Mouse (Mus musculus) midbrain, embryonic 11.5 days (tissue): ENCODE measurements around the gene Man2b1. TPM values are rescaled to one million over a fixed set of nuclear protein-coding genes. Genes with fewer than 3 reads are reported as not detected.
"Not testable (repeated sequence)": the region's sequence is repeated elsewhere in the genome, so short reads cannot be mapped to it uniquely, and the experiment has no call there.

ENCODE experiments used
- ATAC-seq: fragments of 200-750 bp; cut with Nextera tagmentation; 2 replicates; pipeline ENCODE4 v1.8.0; 2017; ENCODE audit warnings: moderate TSS enrichment, moderate library complexity; ENCODE audit not compliant: low FRiP score
- DNase-seq: peaks from one replicate; pipeline ENCODE4 v3.0.0; 2015; ENCODE audit warnings: low spot score; ENCODE audit errors: missing footprints
- H3K27ac ChIP-seq: fragments of 300-500 bp; sonication (generic); 2 replicates; pipeline ENCODE4 v1.5.1; 2014; ENCODE audit warnings: low read depth, low read length
- H3K27me3 ChIP-seq: fragments of 300-500 bp; sonication (generic); 2 replicates; pipeline ENCODE4 v1.6.1; 2014; ENCODE audit warnings: mild to moderate bottlenecking, low read length, moderate library complexity, mixed read lengths; ENCODE audit not compliant: control insufficient read depth, insufficient read depth
- H3K36me3 ChIP-seq: fragments of 300-500 bp; sonication (generic); 2 replicates; pipeline ENCODE4 v1.6.1; 2014; ENCODE audit warnings: mild to moderate bottlenecking, low read length, moderate library complexity, mixed read lengths; ENCODE audit not compliant: control insufficient read depth, insufficient read depth
- H3K4me1 ChIP-seq: fragments of 300-500 bp; sonication (generic); 2 replicates; pipeline ENCODE4 v1.6.1; 2014; ENCODE audit warnings: low read length; ENCODE audit not compliant: control insufficient read depth, insufficient read depth
- H3K4me2 ChIP-seq: fragments of 300-500 bp; sonication (generic); 2 replicates; pipeline ENCODE4 v1.6.1; 2014; ENCODE audit warnings: mild to moderate bottlenecking, moderate library complexity
- H3K4me3 ChIP-seq: fragments of 300-500 bp; sonication (generic); 2 replicates; pipeline ENCODE4 v1.5.1; 2014; ENCODE audit warnings: low read depth, low read length
- H3K9ac ChIP-seq: fragments of 300-500 bp; sonication (generic); 2 replicates; pipeline ENCODE4 v1.6.1; 2014; ENCODE audit warnings: low read length
- H3K9me3 ChIP-seq: fragments of 300-500 bp; sonication (generic); 2 replicates; pipeline ENCODE4 v1.6.1; 2016; ENCODE audit warnings: low read length; ENCODE audit not compliant: control insufficient read depth
- WGBS: fragments of 180-500 bp; shearing (Covaris S2); extraction: QIAGEN DNeasy Blood & Tissue Kit; methylation state at CpG from one replicate; pipeline ENCODE4 v1.1.7; 2014; 5-methylcytosine and 5-hydroxymethylcytosine counted together
- polyA plus RNA-seq: library from polyadenylated mRNA; unstranded; fragments of >200 nt; fragmentation: Nextera tagmentation; extraction: Ambion mirVana; gene quantifications from 2 replicates; pipeline ENCODE4 v1.2.1, GENCODE M21; 2014

Man2b1 gene
- polyA plus RNA-seq, 1 experiment from 2014 or later = 16.9 TPM

GRCm38 (mm10) chr8:85095566-85095965 is 12.5 kb downstream of the Man2b1 start:
- H3K36me3 ChIP-seq = no peaks in the 10 kb centered on the region; the same call in 1 of the 2 replicates
- no peaks in the 10 kb centered on the region for H3K4me1 ChIP-seq
- no peak overlapping the region for H3K4me3 ChIP-seq
- ATAC-seq (no peak), DNase-seq (no peak)
- no peak overlapping the region for H3K27ac ChIP-seq
- no peaks in the 10 kb centered on the region for H3K9me3 ChIP-seq
- H3K9ac ChIP-seq = no peak overlapping the region
- H3K4me2 ChIP-seq = no peak overlapping the region
- no peaks in the 10 kb centered on the region for H3K27me3 ChIP-seq
- 93% methylated on average over 7 of the region's 7 CpGs for WGBS

- no peak overlapping the region for H3K9ac ChIP-seq
- H3K4me2 ChIP-seq = no peak overlapping the region
- no peak overlapping the region for H3K4me3 ChIP-seq
- WGBS = 91% methylated on average over 16 of the region's 16 CpGs
- no peaks in the 10 kb centered on the region; the same call in 1 of the 2 replicates for H3K36me3 ChIP-seq
- no peak for DNase-seq
- H3K27me3 ChIP-seq = no peaks in the 10 kb centered on the region
- H3K9me3 ChIP-seq = no peaks in the 10 kb centered on the region
- H3K4me1 ChIP-seq = no peaks in the 10 kb centered on the region
- no peak overlapping the region for H3K27ac ChIP-seq
- no peak for ATAC-seq
These were observed 13.1 kb downstream of the Man2b1 start for GRCm38 (mm10) chr8:85096196-85096595.

GRCm38 (mm10) chr8:85096850-85097249 is 13.8 kb downstream of the Man2b1 start:
- Histone ChIP-seq H3K4me3 (no peak overlapping the region), H3K4me1 (no peaks in the 10 kb centered on the region), H3K27me3 (no peaks in the 10 kb centered on the region), H3K4me2 (no peak overlapping the region), H3K9me3 (no peaks in the 10 kb centered on the region), H3K9ac (no peak overlapping the region), H3K27ac (no peak overlapping the region), H3K36me3 (no peaks in the 10 kb centered on the region; the same call in 1 of the 2 replicates)
- WGBS = 91% methylated on average over 4 of the region's 4 CpGs
- no peak for DNase-seq
- ATAC-seq = no peak

- Histone ChIP-seq H3K9me3 (no peaks in the 10 kb centered on the region), H3K4me2 (no peak overlapping the region), H3K27me3 (no peaks in the 10 kb centered on the region), H3K36me3 (no peaks in the 10 kb centered on the region; the same call in 1 of the 2 replicates), H3K9ac (no peak overlapping the region), H3K27ac (no peak overlapping the region), H3K4me3 (no peak overlapping the region), H3K4me1 (no peaks in the 10 kb centered on the region)
- no peak for DNase-seq
- no peak for ATAC-seq
- WGBS = 82% methylated on average over 4 of the region's 4 CpGs
These were observed 17.1 kb downstream of the Man2b1 start for GRCm38 (mm10) chr8:85100076-85100665.

GRCm38 (mm10) chr8:85113241-85113640 is 30.2 kb downstream of the Man2b1 start:
- H3K36me3 ChIP-seq = peaks cover 4% of the 10 kb centered on the region; the same call in 1 of the 2 replicates
- no peak overlapping the region for H3K4me2 ChIP-seq
- H3K27me3 ChIP-seq = no peaks in the 10 kb centered on the region
- no peaks in the 10 kb centered on the region for H3K4me1 ChIP-seq
- H3K4me3 ChIP-seq = no peak overlapping the region
- DNase-seq (no peak), ATAC-seq (no peak)
- 93% methylated on average over 10 of the region's 10 CpGs for WGBS
- no peak overlapping the region for H3K9ac ChIP-seq
- H3K27ac ChIP-seq = no peak overlapping the region
- no peaks in the 10 kb centered on the region for H3K9me3 ChIP-seq

- Histone ChIP-seq H3K4me1 (no peaks in the 10 kb centered on the region), H3K36me3 (no peaks in the 10 kb centered on the region)
- 73% methylated on average over 4 of the region's 4 CpGs for WGBS
These were observed 32.4 kb downstream of the Man2b1 start for GRCm38 (mm10) chr8:85115501-85115900.

GRCm38 (mm10) chr8:85116984-85117383 is 33.9 kb downstream of the Man2b1 start:
- WGBS = 93% methylated on average over 7 of the region's 7 CpGs
- Histone ChIP-seq H3K27ac (no peak overlapping the region), H3K27me3 (no peaks in the 10 kb centered on the region), H3K4me3 (no peak overlapping the region), H3K4me1 (no peaks in the 10 kb centered on the region), H3K4me2 (no peak overlapping the region), H3K36me3 (no peaks in the 10 kb centered on the region), H3K9me3 (no peaks in the 10 kb centered on the region), H3K9ac (no peak overlapping the region)
- DNase-seq = no peak
- ATAC-seq = no peak

More at GRCm38 (mm10) chr8:85115501-85115900, 32.4 kb downstream of the Man2b1 start:
- Histone ChIP-seq H3K27me3 (no peaks in the 10 kb centered on the region), H3K27ac (no peak overlapping the region), H3K4me2 (no peak overlapping the region), H3K9me3 (no peaks in the 10 kb centered on the region), H3K9ac (no peak overlapping the region), H3K4me3 (no peak overlapping the region)
- ATAC-seq = no peak
- DNase-seq = no peak

GRCm38 (mm10) chr8:85119052-85119981 is 36.2 kb downstream of the Man2b1 start:
- H3K4me2 ChIP-seq = peak overlapping the region; percentile 78
- H3K4me1 ChIP-seq = no peaks in the 10 kb centered on the region
- 8% methylated on average over 37 of the region's 37 CpGs for WGBS
- peak; percentile 97 for DNase-seq
- ATAC-seq = peak; percentile 83
- peak overlapping the region; percentile 47 for H3K4me3 ChIP-seq
- H3K9me3 ChIP-seq = no peaks in the 10 kb centered on the region
- H3K27ac ChIP-seq = no peak overlapping the region
- peak overlapping the region; percentile 68 for H3K9ac ChIP-seq
- no peaks in the 10 kb centered on the region for H3K36me3 ChIP-seq
- H3K27me3 ChIP-seq = no peaks in the 10 kb centered on the region

- not testable (repeated sequence) for H3K36me3 ChIP-seq, H3K9me3 ChIP-seq, H3K27me3 ChIP-seq, DNase-seq, H3K4me1 ChIP-seq, H3K4me2 ChIP-seq, H3K9ac ChIP-seq, ATAC-seq, H3K4me3 ChIP-seq, H3K27ac ChIP-seq
- 74% methylated on average over 5 of the region's 5 CpGs for WGBS
These were observed 37.2 kb downstream of the Man2b1 start for GRCm38 (mm10) chr8:85120251-85120650.
